Comparison of ENCODE assay signal across 11 mouse cellular contexts in the genomic region with DNA sequence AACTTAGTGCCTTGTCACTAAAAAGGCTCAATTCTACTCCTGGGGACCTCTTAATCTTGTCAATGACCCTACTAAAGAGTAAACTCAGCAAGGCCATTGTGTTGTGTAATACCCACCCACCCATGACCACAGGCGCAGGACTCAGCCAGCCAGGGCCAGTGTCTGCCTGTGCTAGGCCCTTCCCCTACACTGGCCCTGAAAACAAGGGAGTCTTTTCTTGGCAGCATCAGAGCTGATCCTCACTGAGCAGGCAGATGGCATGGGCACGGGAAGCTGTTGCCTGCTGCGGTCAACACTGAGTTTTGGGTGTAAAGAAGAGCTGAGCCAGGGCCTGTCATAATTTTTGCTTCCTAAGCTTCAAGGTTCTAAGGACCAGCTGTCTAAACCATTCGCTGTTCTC. TPM values are rescaled to one million over a fixed set of nuclear protein-coding genes. Genes with fewer than 3 reads are reported as not detected.
DNase-seq lines count a peak whose midpoint lies in the region; ATAC-seq and TF ChIP-seq lines count a peak whose summit lies in the region.
"Had no signal": no experiment of that assay in that cellular context is flagged by ENCODE, and none has a peak within 500 bp of the region (broad histone marks: within the 10 kb centered on the region; RNA-seq: fewer than 3 reads in every experiment).

No protein-coding gene starts in this region.

- H3K4me3 ChIP-seq in lung, postnatal 0 days (ENCODE audit: low read depth, low read length) = no peak overlapping the region
- no peak overlapping the region for H3K4me3 ChIP-seq in midbrain, embryonic 14.5 days (replicated peaks; ENCODE audit: low read depth, low read length)
- H3K4me3 ChIP-seq: embryonic facial prominence, embryonic 13.5 days; limb, embryonic 13.5 days; stomach, embryonic 15.5 days had no signal

- no peaks in the 10 kb centered on the region for H3K27me3 ChIP-seq in lung, postnatal 0 days (replicated peaks; ENCODE audit: insufficient read depth, low read length)
- no peaks in the 10 kb centered on the region; the same call in 1 of the 2 replicates for H3K27me3 ChIP-seq in midbrain, embryonic 14.5 days (ENCODE audit: control insufficient read depth, insufficient read depth, low read length)
- H3K27me3 ChIP-seq: limb, embryonic 13.5 days; stomach, embryonic 15.5 days had no signal

- TF ChIP-seq EP300 in lung, postnatal 0 days (IDR thresholded peaks at IDR 0.05) = no peak

- H3K27ac ChIP-seq in lung, postnatal 0 days (ENCODE audit: low read length) = no peak overlapping the region
- H3K27ac ChIP-seq in midbrain, embryonic 14.5 days (replicated peaks; ENCODE audit: low read depth, low read length) = peak overlapping the region; percentile 5; the same call in 1 of the 2 replicates
- H3K27ac ChIP-seq: embryonic facial prominence, embryonic 13.5 days; limb, embryonic 13.5 days; stomach, embryonic 15.5 days had no signal

- WGBS in lung, postnatal 0 days = 74% methylated on average over 4 of the region's 4 CpGs
- WGBS in midbrain, embryonic 14.5 days = 30% methylated on average over 4 of the region's 4 CpGs

- no peak overlapping the region for H3K4me2 ChIP-seq in lung, postnatal 0 days (replicated peaks; ENCODE audit: low read depth, low read length)
- no peak overlapping the region for H3K4me2 ChIP-seq in midbrain, embryonic 14.5 days (ENCODE audit: low read length)
- H3K4me2 ChIP-seq: embryonic facial prominence, embryonic 13.5 days; limb, embryonic 13.5 days; stomach, embryonic 15.5 days had no signal

- H3K9me3 ChIP-seq in lung, postnatal 0 days (ENCODE audit: low read length) = no peaks in the 10 kb centered on the region
- H3K9me3 ChIP-seq in midbrain, embryonic 14.5 days (ENCODE audit: control insufficient read depth, low read length) = no peaks in the 10 kb centered on the region
- H3K9me3 ChIP-seq: embryonic facial prominence, embryonic 13.5 days; limb, embryonic 13.5 days; stomach, embryonic 15.5 days had no signal

- H3K4me1 ChIP-seq in lung, postnatal 0 days (ENCODE audit: insufficient read depth, low read depth, low read length) = 0 out of 2 replicates have a peak, but pooled peaks cover 3% of the 10 kb centered on the region
- peaks cover 3% of the 10 kb centered on the region; the same call in 1 of the 2 replicates for H3K4me1 ChIP-seq in midbrain, embryonic 14.5 days (ENCODE audit: control insufficient read depth, insufficient read depth, low read length)
- H3K4me1 ChIP-seq: embryonic facial prominence, embryonic 13.5 days; limb, embryonic 13.5 days had no signal

- no peak for ATAC-seq in lung, postnatal 0 days
- peak; percentile 43; the same call in 1 of the 2 replicates for ATAC-seq in midbrain, embryonic 14.5 days (ENCODE audit: low FRiP score, low TSS enrichment)

- H3K36me3 ChIP-seq in lung, postnatal 0 days (ENCODE audit: insufficient read depth, low read length) = no peaks in the 10 kb centered on the region
- peaks cover 6% of the 10 kb centered on the region; the same call in 1 of the 2 replicates for H3K36me3 ChIP-seq in midbrain, embryonic 14.5 days (ENCODE audit: control insufficient read depth, insufficient read depth, low read length)

- no peak for TF ChIP-seq CTCF in lung, postnatal 0 days (IDR thresholded peaks at IDR 0.05)

- DNase-seq in lung, postnatal 0 days (ENCODE audit: low spot score) = no peak
- no peak for DNase-seq in lung, postnatal 10 days
- peak; percentile 96 for DNase-seq in brain, adult 2 months (ENCODE audit: low read depth, low spot score)
- peak; percentile 61 to 63 for DNase-seq in cerebellum, postnatal 25 days
- DNase-seq in midbrain, embryonic 14.5 days = peak; percentile 38
- DNase-seq in thymus, postnatal 4 days = no peak
- no peak for DNase-seq in B cell, adult 2 months
- no peak for DNase-seq in testis, postnatal 10 days (ENCODE audit: low spot score)

- H3K9ac ChIP-seq in lung, postnatal 0 days (replicated peaks; ENCODE audit: low read depth) = 0 out of 2 replicates have a peak overlapping the region, but pooled peaks have one; percentile 5
- no peak overlapping the region for H3K9ac ChIP-seq in midbrain, embryonic 14.5 days (replicated peaks; ENCODE audit: low read length)
- H3K9ac ChIP-seq: embryonic facial prominence, embryonic 13.5 days; limb, embryonic 13.5 days; stomach, embryonic 15.5 days had no signal

RNA-seq across cellular contexts. Expression of a gene that starts 3.7 kb away (rescaled TPM):
- polyA plus RNA-seq in lung, postnatal 0 days (2015; fragmentation: Nextera tagmentation; extraction: Ambion mirVana) = 0.07 and 0.14 TPM in 2 replicates
- 5.1 and 5.6 TPM in 2 replicates for polyA plus RNA-seq in midbrain, embryonic 14.5 days (2014; fragmentation: Nextera tagmentation; extraction: Ambion mirVana)

Comparison
In these comparisons a context has a peak if more than half of its experiments do, and no peak if none do; other contexts are left out.
1. DNase-seq: peak in brain, adult 2 months (single experiment), cerebellum, postnatal 25 days (2 of 2) and midbrain, embryonic 14.5 days (single experiment); none in lung, postnatal 0 days (single experiment), lung, postnatal 10 days (single experiment), thymus, postnatal 4 days (single experiment), B cell, adult 2 months (0 of 2) and testis, postnatal 10 days (single experiment).